Mouse (Mus musculus) olfactory bulb, adult 2 months (tissue): Measurements from ENCODE around the gene Samd4b. TPM values are rescaled to one million over a fixed set of nuclear protein-coding genes. Genes with fewer than 3 reads are reported as not detected.

Source experiments
- H3K27ac ChIP-seq: fragments of 200-500 bp; 2 replicates; pipeline ENCODE4 v1.5.1; 2012; ENCODE audit warnings: low read depth, low read length; ENCODE audit not compliant: insufficient read depth
- H3K4me1 ChIP-seq: fragments of 200-500 bp; 2 replicates; pipeline ENCODE4 v1.6.1; 2012; ENCODE audit warnings: low read length; ENCODE audit not compliant: control insufficient read depth, insufficient read depth
- H3K4me3 ChIP-seq: fragments of 200-500 bp; 2 replicates; pipeline ENCODE4 v1.5.1; 2012; ENCODE audit warnings: mild to moderate bottlenecking, low read depth, low read length, moderate library complexity; ENCODE audit not compliant: insufficient read depth
- CTCF ChIP-seq: fragments of 200-500 bp; IDR thresholded peaks from 2 replicates; pipeline ENCODE4 v1.5.1; 2012; ENCODE audit warnings: low read depth, mild to moderate bottlenecking, low read length, moderate library complexity; ENCODE audit not compliant: insufficient read depth
- POLR2A ChIP-seq: fragments of 200-500 bp; IDR thresholded peaks from 2 replicates; pipeline ENCODE4 v1.6.1; 2012; ENCODE audit warnings: mild to moderate bottlenecking, low read depth, low read length, moderate library complexity; ENCODE audit not compliant: insufficient read depth
- WGBS: fragments of 180-500 bp; shearing (Covaris S2); methylation state at CpG from one replicate; pipeline ENCODE4 v1.1.7; 2018; 5-methylcytosine and 5-hydroxymethylcytosine counted together
- polyA plus RNA-seq: library from polyadenylated mRNA; stranded (reverse); fragments of >200 nt; gene quantifications from 2 replicates; pipeline ENCODE4 v1.2.4, GENCODE M21; 2012; ENCODE audit warnings: low replicate concordance; ENCODE audit not compliant: missing spikeins, insufficient read depth, insufficient read length

Samd4b gene
- polyA plus RNA-seq, 1 experiment = not detected

DNA sequence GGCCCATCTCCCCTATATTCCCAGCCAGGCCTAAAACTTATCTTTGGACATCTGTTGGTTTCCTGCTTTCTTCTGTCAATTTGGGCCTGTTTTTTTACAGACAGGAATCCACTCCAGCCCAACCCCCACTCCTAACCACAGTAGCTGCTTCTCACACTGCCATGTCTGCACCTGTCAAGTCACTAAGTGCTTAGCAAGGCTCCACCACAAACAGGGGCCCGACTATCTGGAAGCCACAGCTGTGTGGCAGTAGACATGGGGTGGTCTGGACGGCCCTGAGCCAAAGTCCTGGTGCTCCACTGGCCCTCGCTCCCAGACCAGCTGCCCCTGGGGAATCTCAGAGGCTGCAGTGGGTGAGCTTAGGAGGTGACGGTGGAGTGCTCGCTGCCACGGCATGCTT, 40.2 kb downstream of the Samd4b start:
- Histone ChIP-seq H3K4me3 (no peak overlapping the region), H3K27ac (no peak overlapping the region), H3K4me1 (no peaks in the 10 kb centered on the region)
- TF ChIP-seq CTCF (no peak), POLR2A (no peak)
- 83% methylated on average over 6 of the region's 6 CpGs for WGBS

DNA sequence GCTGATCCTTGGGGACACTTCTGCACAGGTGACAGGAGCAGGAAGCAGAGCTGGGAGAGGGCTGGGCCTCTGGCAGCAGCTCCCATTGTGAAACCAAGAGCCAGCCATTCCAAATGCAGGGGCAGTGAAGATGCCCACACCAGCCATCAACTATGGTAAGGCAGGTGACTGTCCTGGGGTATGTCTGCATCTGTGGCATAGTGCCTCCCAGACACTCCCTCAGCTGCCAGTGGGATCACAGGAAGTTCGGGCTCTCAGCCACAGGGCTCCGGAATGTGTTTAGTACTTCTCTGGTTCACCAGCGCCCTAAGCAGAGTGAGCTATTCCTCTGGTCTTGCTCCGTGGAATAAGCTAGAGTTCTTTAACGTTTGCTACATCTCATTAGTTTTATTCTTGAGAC, 40.9 kb downstream of the Samd4b start:
- Histone ChIP-seq H3K27ac (no peak overlapping the region), H3K4me1 (no peaks in the 10 kb centered on the region), H3K4me3 (no peak overlapping the region)
- TF ChIP-seq POLR2A = no peak
- TF ChIP-seq CTCF = no peak
- WGBS = 79% methylated on average over 5 of the region's 5 CpGs

DNA sequence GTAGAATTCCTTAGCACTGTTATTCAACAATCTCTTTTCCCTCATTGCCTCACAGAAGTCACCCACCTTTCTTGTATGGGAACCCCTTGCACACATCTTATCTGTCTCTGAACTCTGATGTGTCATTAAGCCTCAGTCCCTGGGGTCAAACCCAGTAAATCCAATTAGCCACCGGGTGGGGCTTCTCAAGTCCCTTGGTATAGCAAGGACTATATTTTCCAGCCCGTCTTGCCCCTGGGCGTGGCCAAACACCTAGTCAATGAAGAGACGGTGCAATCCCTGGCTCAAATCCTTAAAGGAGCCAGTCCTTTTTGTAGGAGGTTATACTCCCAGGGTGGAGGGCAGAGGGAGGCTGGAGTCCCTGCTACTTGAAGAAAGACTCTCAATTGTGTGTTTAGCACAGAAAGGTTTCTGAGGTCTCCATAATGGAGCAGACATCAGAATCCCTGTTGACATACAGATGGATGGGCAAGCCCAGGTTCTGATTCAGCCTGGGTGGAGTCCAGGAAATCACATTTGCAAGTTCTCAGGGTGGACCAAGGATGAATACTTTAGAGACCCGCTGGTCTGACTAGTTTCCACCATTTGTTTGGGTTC, 41.9 kb downstream of the Samd4b start:
- Histone ChIP-seq H3K4me1 (no peaks in the 10 kb centered on the region), H3K4me3 (no peak overlapping the region), H3K27ac (no peak overlapping the region)
- 35% methylated on average over 5 of the region's 5 CpGs for WGBS
- TF ChIP-seq CTCF = no peak
- no peak for TF ChIP-seq POLR2A

DNA sequence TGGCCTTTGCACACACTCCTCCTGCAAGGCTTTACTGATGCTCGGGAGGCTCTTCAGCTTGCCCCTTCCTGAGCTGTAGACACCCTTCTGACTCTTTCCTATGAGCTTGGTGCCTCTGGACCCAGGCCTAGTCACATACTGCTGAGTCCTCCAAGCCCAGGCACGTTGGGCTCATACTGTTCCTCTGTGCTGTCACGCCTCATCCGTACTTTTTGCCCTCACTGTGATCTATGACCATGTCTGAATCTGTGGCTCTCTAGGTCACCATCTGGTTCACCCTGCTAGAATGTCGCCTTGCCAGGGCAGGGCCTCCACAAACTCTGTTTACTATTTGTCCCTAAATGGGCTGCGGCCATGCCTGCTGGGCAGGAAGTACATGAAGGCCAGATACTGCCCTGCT, 44.9 kb downstream of the Samd4b start:
- H3K4me1 ChIP-seq = no peaks in the 10 kb centered on the region
- no peak overlapping the region for H3K27ac ChIP-seq
- TF ChIP-seq POLR2A = no peak
- TF ChIP-seq CTCF = no peak
- 95% methylated on average over 6 of the region's 6 CpGs for WGBS
- H3K4me3 ChIP-seq = no peak overlapping the region

DNA sequence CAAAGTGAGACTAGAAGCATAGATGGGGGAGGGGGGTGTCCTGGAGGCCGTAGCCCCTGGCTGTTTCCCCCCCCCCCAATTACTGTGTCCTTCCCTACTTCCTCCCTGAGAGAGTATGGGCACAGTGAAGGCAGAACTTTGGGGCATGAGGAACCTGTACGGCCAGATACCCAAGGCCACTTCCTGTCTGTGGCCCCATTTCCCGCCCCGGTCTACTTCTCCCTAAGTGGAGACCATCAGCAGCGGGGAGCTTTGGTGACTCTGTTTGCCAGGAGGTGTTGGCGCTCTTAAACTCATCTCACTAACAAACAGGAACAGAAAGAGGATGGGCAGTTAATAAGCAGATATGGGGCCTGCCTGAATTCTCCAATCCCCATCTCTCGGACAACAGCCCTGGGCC, 50.3 kb downstream of the Samd4b start:
- TF ChIP-seq CTCF = no peak
- no peak for TF ChIP-seq POLR2A
- Histone ChIP-seq H3K4me3 (no peak overlapping the region), H3K27ac (no peak overlapping the region), H3K4me1 (peaks cover 14% of the 10 kb centered on the region)
- WGBS = 75% methylated on average over 7 of the region's 7 CpGs

DNA sequence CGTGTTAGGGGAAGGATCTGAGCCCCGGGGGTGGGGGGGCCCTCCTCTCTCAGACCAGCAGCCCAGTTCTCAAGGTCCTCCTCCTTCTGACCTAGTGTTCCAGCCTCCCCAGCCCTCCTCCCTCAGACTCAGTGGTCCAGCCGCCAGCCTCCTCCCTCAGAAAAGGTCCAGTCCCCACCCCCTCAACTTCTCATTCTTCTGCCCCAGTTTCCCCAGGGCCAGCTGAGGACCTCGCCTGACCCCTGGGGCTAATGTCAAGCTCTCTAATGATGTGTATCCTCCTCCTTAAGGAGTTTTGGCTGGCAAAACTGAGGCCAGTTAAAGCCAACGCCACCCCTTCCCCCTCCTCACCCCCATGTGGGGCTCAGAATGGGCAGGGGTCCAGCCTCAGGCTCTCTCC, 50.8 kb downstream of the Samd4b start, which contains the start of gene Nccrp1:
Gene Nccrp1, minus strand, starts transcription at position 101 of the 400 bp plus-strand sequence.
- Histone ChIP-seq H3K27ac (no peak within 1 kb of the TSS), H3K4me1 (peaks cover 14% of the 10 kb centered on the region), H3K4me3 (peak within 1 kb of the TSS; percentile 3)
- no peak for TF ChIP-seq POLR2A
- no peak for TF ChIP-seq CTCF
- 7% methylated on average over 5 of the region's 5 CpGs for WGBS

DNA sequence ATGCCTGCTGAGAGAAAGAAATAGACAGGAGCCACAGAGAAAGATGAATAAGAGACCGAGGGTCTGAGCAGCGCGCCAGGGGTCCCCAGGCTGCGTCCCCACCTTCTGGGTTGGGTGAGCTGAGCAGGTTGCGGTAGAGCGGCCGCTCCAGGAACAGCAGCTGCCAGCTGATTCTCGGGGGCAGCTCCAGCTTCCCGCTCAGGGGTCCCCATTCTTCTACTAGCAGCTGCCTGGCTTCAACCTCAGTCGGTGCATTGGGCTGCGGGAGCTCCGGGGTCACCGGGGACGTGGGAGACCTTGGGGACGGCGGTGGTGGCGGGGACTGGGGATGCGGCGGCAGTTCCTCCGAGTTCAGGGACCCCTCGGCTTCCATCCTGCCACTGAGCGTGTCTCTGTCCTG, 51.3 kb downstream of the Samd4b start:
- TF ChIP-seq POLR2A = no peak
- TF ChIP-seq CTCF = no peak
- Histone ChIP-seq H3K4me1 (peaks cover 14% of the 10 kb centered on the region), H3K27ac (no peak overlapping the region), H3K4me3 (peak overlapping the region; percentile 3)
- WGBS = 3% methylated on average over 22 of the region's 22 CpGs

DNA sequence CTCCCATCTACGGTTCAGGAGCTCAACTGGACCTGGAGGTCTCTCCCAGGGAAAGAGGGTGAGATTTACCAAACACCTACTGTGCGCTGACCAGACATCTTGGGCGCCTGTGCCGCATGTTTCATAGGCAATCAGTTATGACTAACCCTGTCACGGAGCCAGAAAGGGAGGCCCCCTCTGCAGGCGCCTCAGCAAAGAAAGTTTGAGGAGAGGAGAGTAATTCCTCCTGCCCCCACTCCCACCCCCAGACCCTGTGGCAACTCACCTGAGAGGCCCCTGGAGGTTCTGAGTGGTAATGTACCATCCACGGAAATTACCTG, 52.1 kb downstream of the Samd4b start:
- Histone ChIP-seq H3K27ac (no peak overlapping the region), H3K4me3 (no peak overlapping the region), H3K4me1 (peaks cover 14% of the 10 kb centered on the region)
- no peak for TF ChIP-seq POLR2A
- 0 out of 2 replicates have a peak, but pooled peaks have one; percentile 11 for TF ChIP-seq CTCF
- 68% methylated on average over 7 of the region's 7 CpGs for WGBS

DNA sequence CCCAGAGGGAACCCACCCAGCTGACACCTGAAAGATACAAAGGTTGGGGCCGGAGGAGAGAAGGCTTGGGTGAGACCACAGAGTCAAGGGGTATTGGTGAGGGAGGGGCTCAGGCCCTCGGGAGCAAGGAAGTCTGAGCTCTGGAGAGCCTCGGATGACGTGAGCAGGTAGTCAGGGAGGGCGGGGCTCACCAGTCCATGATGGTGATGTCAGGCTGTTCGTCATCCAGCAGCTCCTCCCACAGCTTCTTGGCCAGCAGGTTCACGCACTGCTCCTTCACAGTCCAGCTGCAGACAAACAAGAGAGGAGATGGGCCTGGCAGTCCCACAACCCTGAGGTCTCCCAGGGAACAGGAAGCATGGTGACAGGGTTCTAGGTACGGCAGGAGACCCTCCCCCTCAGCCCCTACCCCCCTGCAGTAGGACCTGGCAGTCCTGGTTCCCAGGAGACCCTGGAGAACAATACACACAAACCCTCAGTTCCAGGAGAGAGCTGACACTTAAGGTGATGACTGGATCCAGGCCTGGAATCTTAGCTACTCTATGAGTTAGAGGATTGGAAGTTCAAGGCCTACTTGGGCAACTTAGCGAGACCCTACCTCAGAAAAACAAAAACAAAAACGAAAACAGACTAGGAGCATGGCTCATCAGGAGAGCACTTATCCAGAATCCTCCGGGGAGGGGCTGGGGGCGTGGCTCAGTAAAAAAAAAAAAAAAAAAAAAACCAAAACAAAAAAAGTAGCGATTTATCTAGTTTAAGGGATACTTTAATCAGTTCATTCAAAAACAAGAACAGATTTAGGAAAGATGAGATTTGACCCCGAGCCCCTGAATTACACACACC, 52.7 kb downstream of the Samd4b start:
- Histone ChIP-seq H3K4me3 (no peak overlapping the region), H3K27ac (no peak overlapping the region), H3K4me1 (peaks cover 14% of the 10 kb centered on the region)
- no peak for TF ChIP-seq POLR2A
- TF ChIP-seq CTCF = no peak
- 56% methylated on average over 14 of the region's 14 CpGs for WGBS
